Mouse (Mus musculus): ENCODE measurements around the gene Lce1d. TPM values are rescaled to one million over a fixed set of nuclear protein-coding genes. Genes with fewer than 3 reads are reported as not detected.

The Lce1d gene
- total RNA-seq, 1 experiment, result not detected

DNA sequence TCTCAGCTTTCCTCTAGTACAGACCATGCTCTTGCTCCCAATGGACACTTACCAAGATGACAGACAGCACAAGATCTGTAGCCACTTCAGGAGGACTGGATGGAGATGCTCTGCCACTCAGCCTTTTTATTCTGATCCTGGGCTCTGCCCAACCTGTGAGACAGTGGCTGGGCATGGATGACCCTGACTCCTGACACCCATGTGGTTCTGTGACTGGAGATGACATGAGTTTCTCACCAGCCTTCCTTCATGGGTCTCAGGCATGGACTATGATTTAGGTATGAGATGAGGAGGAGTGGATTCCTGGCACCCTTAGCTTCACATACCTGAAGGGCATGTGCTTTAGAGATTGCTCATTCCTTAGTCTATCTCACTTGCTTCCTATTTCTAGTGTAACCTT, 30.2 kb downstream of the Lce1d start, which contains the start of gene Lce1b:
Gene Lce1b (minus strand): TSS at position 101 of the 400 bp plus-strand sequence.
- no peak within 1 kb of the TSS for H3K27ac ChIP-seq (ENCODE audit: insufficient read depth, low read depth, low read length, poor library complexity, severe bottlenecking)
- H3K9me3 ChIP-seq (ENCODE audit: control insufficient read depth, insufficient read depth, low read depth, low read length), result no peaks in the 10 kb centered on the region
- in situ Hi-C loops (cut with MboI; ENCODE audit: low sequenced_read_pairs in 2 of 2, unreplicated experiment in 2 of 2), result no loop called here
- H3K9ac ChIP-seq (ENCODE audit: insufficient read depth, low read depth, low read length, poor library complexity, severe bottlenecking), result no peak within 1 kb of the TSS
- H3K4me1 ChIP-seq (ENCODE audit: control insufficient read depth in 2 of 2, insufficient read depth in 2 of 2, low read length in 2 of 2, poor library complexity in 1 of 2), result no peaks in the 10 kb centered on the region
- H3K36me3 ChIP-seq (ENCODE audit: control insufficient read depth, insufficient read depth, low read length, poor library complexity, severe bottlenecking), result no peaks in the 10 kb centered on the region
- no peak within 1 kb of the TSS for H3K4me3 ChIP-seq (ENCODE audit: insufficient read depth in 1 of 2, low read depth in 1 of 2, low read length in 2 of 2, poor library complexity in 1 of 2, severe bottlenecking in 1 of 2)
- DNase-seq (ENCODE audit: low read depth, low spot score), result no peak
- TF ChIP-seq ZNF384 (IDR thresholded peaks at IDR 0.05; ENCODE audit: low read depth, low read length) (no peak), CHD2 (IDR thresholded peaks at IDR 0.05; ENCODE audit: low read depth, low read length) (no peak), MAFK (IDR thresholded peaks at IDR 0.05; ENCODE audit: insufficient read depth, low read depth, low read length) (no peak), ZC3H11A (IDR thresholded peaks at IDR 0.05; ENCODE audit: borderline replicate concordance, low read depth, low read length) (no peak), HCFC1 (IDR thresholded peaks at IDR 0.05; ENCODE audit: borderline replicate concordance, insufficient read depth, low read length) (no peak)

DNA sequence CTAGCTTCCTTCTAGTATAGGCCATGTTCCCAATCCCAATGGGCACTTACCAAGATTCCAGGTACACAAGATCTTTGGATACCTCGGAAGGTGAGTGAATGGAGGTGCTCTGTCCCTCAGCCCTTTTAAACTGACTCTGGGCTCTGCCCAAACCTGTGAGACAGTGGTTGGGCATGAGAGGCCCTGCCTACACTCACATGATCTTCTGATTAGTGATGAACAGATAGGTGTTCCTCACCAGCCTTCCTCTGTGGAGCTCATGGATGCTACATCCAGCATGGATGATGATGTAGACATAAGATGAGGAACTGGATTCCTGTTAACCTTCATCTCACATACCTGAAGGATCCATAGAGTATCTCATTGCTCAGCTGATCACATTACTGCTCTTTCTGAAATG, 38.8 kb downstream of the Lce1d start, which contains the start of gene Lce1a1:
Gene Lce1a1 (minus strand): TSS at position 101 of the 400 bp plus-strand sequence.
- Histone ChIP-seq H3K36me3 (ENCODE audit: control insufficient read depth, insufficient read depth, low read length, poor library complexity, severe bottlenecking) (no peaks in the 10 kb centered on the region), H3K4me1 (ENCODE audit: control insufficient read depth in 2 of 2, insufficient read depth in 2 of 2, low read length in 2 of 2, poor library complexity in 1 of 2) (no peaks in the 10 kb centered on the region), H3K4me3 (ENCODE audit: insufficient read depth in 1 of 2, low read depth in 1 of 2, low read length in 2 of 2, poor library complexity in 1 of 2, severe bottlenecking in 1 of 2) (no peak within 1 kb of the TSS), H3K9me3 (ENCODE audit: control insufficient read depth, insufficient read depth, low read depth, low read length) (no peaks in the 10 kb centered on the region), H3K9ac (ENCODE audit: insufficient read depth, low read depth, low read length, poor library complexity, severe bottlenecking) (no peak within 1 kb of the TSS), H3K27ac (ENCODE audit: insufficient read depth, low read depth, low read length, poor library complexity, severe bottlenecking) (no peak within 1 kb of the TSS)
- in situ Hi-C loops (cut with MboI; ENCODE audit: low sequenced_read_pairs in 2 of 2, unreplicated experiment in 2 of 2), result no loop called here
- no peak for TF ChIP-seq MAFK (IDR thresholded peaks at IDR 0.05; ENCODE audit: insufficient read depth, low read depth, low read length)
- TF ChIP-seq HCFC1 (IDR thresholded peaks at IDR 0.05; ENCODE audit: borderline replicate concordance, insufficient read depth, low read length), result no peak
- no peak for TF ChIP-seq ZC3H11A (IDR thresholded peaks at IDR 0.05; ENCODE audit: borderline replicate concordance, low read depth, low read length)
- TF ChIP-seq ZNF384 (IDR thresholded peaks at IDR 0.05; ENCODE audit: low read depth, low read length), result no peak
- no peak for TF ChIP-seq CHD2 (IDR thresholded peaks at IDR 0.05; ENCODE audit: low read depth, low read length)
- DNase-seq (ENCODE audit: low read depth, low spot score), result no peak

DNA sequence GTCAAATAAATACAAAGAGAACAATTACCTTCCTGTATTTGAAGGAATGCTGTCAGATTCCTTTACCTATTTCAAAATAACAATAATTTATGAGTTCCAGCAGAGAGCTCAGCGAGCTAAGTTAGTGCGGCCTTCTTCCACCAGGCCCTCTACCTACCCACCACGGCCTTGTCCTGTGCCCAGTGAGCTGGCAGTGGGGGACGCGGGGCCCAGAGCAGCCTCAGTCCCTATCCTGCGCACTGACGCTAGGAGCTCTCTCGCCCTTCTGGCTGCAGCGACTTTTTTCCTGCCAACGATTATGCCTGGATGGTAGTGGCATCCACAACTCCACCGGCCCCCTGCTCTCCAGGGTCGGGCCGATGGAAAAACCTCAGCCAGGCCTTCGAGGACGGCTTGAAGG, 47.2 kb downstream of the Lce1d start:
- no peak overlapping the region for H3K27ac ChIP-seq (ENCODE audit: insufficient read depth, low read depth, low read length, poor library complexity, severe bottlenecking)
- H3K36me3 ChIP-seq (ENCODE audit: control insufficient read depth, insufficient read depth, low read length, poor library complexity, severe bottlenecking), result no peaks in the 10 kb centered on the region
- H3K4me1 ChIP-seq (ENCODE audit: control insufficient read depth in 2 of 2, insufficient read depth in 2 of 2, low read length in 2 of 2, poor library complexity in 1 of 2), result no peaks in the 10 kb centered on the region
- in situ Hi-C loops (cut with MboI; ENCODE audit: low sequenced_read_pairs in 2 of 2, unreplicated experiment in 2 of 2), result no loop called here
- H3K9ac ChIP-seq (ENCODE audit: insufficient read depth, low read depth, low read length, poor library complexity, severe bottlenecking), result no peak overlapping the region
- TF ChIP-seq ZNF384 (IDR thresholded peaks at IDR 0.05; ENCODE audit: low read depth, low read length), result no peak
- TF ChIP-seq MAFK (IDR thresholded peaks at IDR 0.05; ENCODE audit: insufficient read depth, low read depth, low read length), result no peak
- no peak for TF ChIP-seq HCFC1 (IDR thresholded peaks at IDR 0.05; ENCODE audit: borderline replicate concordance, insufficient read depth, low read length)
- TF ChIP-seq CHD2 (IDR thresholded peaks at IDR 0.05; ENCODE audit: low read depth, low read length), result no peak
- DNase-seq (ENCODE audit: low read depth, low spot score), result no peak
- no peak overlapping the region for H3K4me3 ChIP-seq (ENCODE audit: insufficient read depth in 1 of 2, low read depth in 1 of 2, low read length in 2 of 2, poor library complexity in 1 of 2, severe bottlenecking in 1 of 2)
- H3K9me3 ChIP-seq (ENCODE audit: control insufficient read depth, insufficient read depth, low read depth, low read length), result no peaks in the 10 kb centered on the region

DNA sequence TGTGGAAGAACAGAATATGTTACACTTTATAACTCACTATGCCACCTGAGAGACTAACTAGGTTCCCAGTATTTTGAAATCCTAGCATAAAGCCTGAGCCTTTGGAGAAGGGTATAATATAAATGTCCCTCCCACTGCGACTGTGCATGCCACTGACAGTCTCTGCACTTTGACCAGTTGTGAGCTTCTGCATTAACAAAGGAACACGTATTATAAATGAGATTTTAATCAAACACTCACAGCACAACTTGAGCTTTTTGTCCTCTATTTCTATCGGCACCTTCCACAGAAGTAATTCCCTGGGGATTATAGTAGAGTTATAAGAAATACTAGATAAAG, 48.4 kb downstream of the Lce1d start:
- in situ Hi-C loops (cut with MboI; ENCODE audit: low sequenced_read_pairs in 2 of 2, unreplicated experiment in 2 of 2), result no loop called here
- H3K27ac ChIP-seq (ENCODE audit: insufficient read depth, low read depth, low read length, poor library complexity, severe bottlenecking), result no peak overlapping the region
- no peaks in the 10 kb centered on the region for H3K9me3 ChIP-seq (ENCODE audit: control insufficient read depth, insufficient read depth, low read depth, low read length)

More for the DNA sequence above, 48.4 kb downstream of the Lce1d start:
- Histone ChIP-seq H3K9ac (ENCODE audit: insufficient read depth, low read depth, low read length, poor library complexity, severe bottlenecking) (no peak overlapping the region), H3K36me3 (ENCODE audit: control insufficient read depth, insufficient read depth, low read length, poor library complexity, severe bottlenecking) (no peaks in the 10 kb centered on the region), H3K4me1 (ENCODE audit: control insufficient read depth in 2 of 2, insufficient read depth in 2 of 2, low read length in 2 of 2, poor library complexity in 1 of 2) (no peaks in the 10 kb centered on the region), H3K4me3 (ENCODE audit: insufficient read depth in 1 of 2, low read depth in 1 of 2, low read length in 2 of 2, poor library complexity in 1 of 2, severe bottlenecking in 1 of 2) (no peak overlapping the region)
- TF ChIP-seq HCFC1 (IDR thresholded peaks at IDR 0.05; ENCODE audit: borderline replicate concordance, insufficient read depth, low read length), result no peak
- no peak for TF ChIP-seq CHD2 (IDR thresholded peaks at IDR 0.05; ENCODE audit: low read depth, low read length)
- TF ChIP-seq ZNF384 (IDR thresholded peaks at IDR 0.05; ENCODE audit: low read depth, low read length), result no peak
- no peak for TF ChIP-seq MAFK (IDR thresholded peaks at IDR 0.05; ENCODE audit: insufficient read depth, low read depth, low read length)
- TF ChIP-seq ZC3H11A (IDR thresholded peaks at IDR 0.05; ENCODE audit: borderline replicate concordance, low read depth, low read length), result no peak
- no peak for DNase-seq (ENCODE audit: low read depth, low spot score)
